Mouse (Mus musculus): Measurements from ENCODE around the gene Abl1. TPM values are rescaled to one million over a fixed set of nuclear protein-coding genes. Genes with fewer than 3 reads are reported as not detected.

Abl1 gene
- polyA plus RNA-seq, 1 experiment from 2014 or later, result 70.5 TPM

- Histone ChIP-seq H3K4me3 (peak overlapping the region; percentile 92), H3K9me3 (replicated peaks) (no peaks in the 10 kb centered on the region), H3K27me3 (ENCODE audit: low read depth, poor library complexity, severe bottlenecking) (no peaks in the 10 kb centered on the region), H3K27ac (peak overlapping the region; percentile 100), H3K36me3 (peaks cover 21% of the 10 kb centered on the region), H3K4me1 (peaks cover 52% of the 10 kb centered on the region)
- DNase-seq (ENCODE audit: low spot score), result peak; percentile 55
- 5% methylated on average over 7 of the region's 7 CpGs for WGBS
Observed at GRCm38 (mm10) chr2:31761115-31761531, 72.9 kb downstream of the Abl1 start.

DNA sequence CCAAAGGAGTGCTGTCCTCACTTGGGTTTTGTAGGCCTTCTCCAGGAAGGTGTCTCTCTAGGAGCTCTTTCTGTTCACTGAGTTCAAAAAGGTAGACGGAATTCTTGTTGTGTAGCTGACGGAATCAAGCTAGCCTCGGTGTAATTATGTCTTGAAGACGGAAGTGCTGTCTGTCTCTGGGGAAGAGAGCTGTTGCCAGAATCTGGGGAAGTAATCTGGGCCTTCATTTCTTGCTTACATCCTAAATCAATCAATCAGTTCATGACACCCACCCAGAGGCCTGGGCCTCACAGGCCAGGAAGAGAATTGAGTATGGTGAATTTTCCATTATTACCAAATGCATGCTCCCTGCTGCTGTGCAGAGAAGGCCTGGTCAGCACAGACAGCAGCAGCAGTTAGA is 73.4 kb downstream of the Abl1 start:
- no peaks in the 10 kb centered on the region for H3K27me3 ChIP-seq (ENCODE audit: low read depth, poor library complexity, severe bottlenecking)
- DNase-seq (ENCODE audit: low spot score), result no peak
- H3K4me3 ChIP-seq, result peak overlapping the region; percentile 92
- no peaks in the 10 kb centered on the region for H3K9me3 ChIP-seq (replicated peaks)
- peaks cover 24% of the 10 kb centered on the region for H3K36me3 ChIP-seq
- peaks cover 54% of the 10 kb centered on the region for H3K4me1 ChIP-seq
- WGBS, result 3% methylated on average over 4 of the region's 4 CpGs
- peak overlapping the region; percentile 100 for H3K27ac ChIP-seq

DNA sequence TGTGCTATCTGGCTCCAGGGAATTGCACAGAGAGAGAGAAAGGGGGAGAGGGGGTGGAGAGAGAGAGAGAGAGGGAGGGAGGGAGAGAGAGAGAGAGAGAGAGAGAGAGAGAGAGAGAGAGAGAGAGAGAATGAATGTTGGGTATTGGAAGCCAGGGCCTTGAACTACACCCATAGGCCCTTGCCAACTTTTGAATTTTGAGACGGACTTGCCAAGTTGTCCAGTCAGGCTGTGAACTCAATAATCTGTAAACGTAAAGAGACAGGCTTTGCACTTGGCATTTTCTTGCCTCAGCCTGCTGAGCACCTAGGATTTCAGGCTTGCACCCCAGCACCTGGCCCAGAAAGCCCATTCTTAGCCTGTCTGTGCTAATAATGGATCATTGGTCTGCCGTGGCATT is 74.0 kb downstream of the Abl1 start:
- Histone ChIP-seq H3K4me1 (peaks cover 53% of the 10 kb centered on the region), H3K36me3 (peaks cover 26% of the 10 kb centered on the region), H3K9me3 (replicated peaks) (no peaks in the 10 kb centered on the region), H3K27me3 (ENCODE audit: low read depth, poor library complexity, severe bottlenecking) (no peaks in the 10 kb centered on the region), H3K27ac (peak overlapping the region; percentile 100; the same call in 1 of the 2 replicates), H3K4me3 (peak overlapping the region; percentile 92)
- DNase-seq (ENCODE audit: low spot score), result no peak
- 59% methylated on average over 3 of the region's 3 CpGs for WGBS

GRCm38 (mm10) chr2:31762853-31763252 is 74.7 kb downstream of the Abl1 start:
- H3K27ac ChIP-seq, result no peak overlapping the region
- H3K9me3 ChIP-seq (replicated peaks), result no peaks in the 10 kb centered on the region
- peak overlapping the region; percentile 92 for H3K4me3 ChIP-seq
- DNase-seq (ENCODE audit: low spot score), result no peak
- WGBS, result 30% methylated on average over 2 of the region's 2 CpGs
- H3K27me3 ChIP-seq (ENCODE audit: low read depth, poor library complexity, severe bottlenecking), result no peaks in the 10 kb centered on the region
- peaks cover 53% of the 10 kb centered on the region for H3K4me1 ChIP-seq
- peaks cover 28% of the 10 kb centered on the region for H3K36me3 ChIP-seq

DNA sequence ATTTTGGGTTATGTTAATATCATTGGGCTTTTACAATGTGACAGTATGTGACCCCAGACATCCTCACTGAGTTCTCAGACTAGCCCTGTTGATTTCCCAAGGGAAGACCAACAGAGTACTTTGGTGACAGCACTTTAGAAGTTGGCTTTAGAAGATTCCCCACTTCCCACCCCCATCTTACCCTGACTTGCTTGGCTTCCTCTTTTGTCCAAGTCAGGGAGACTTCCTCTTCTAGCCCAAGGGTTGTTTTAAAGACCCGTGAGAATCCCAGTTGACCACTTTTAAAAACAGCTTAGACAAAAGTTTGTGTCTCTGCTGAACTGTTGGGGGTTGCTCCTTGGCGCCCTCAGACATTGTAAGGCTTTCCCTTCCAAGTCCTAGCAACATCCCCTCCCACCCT is 75.1 kb downstream of the Abl1 start:
- Histone ChIP-seq H3K4me1 (peaks cover 55% of the 10 kb centered on the region), H3K9me3 (replicated peaks) (no peaks in the 10 kb centered on the region), H3K27me3 (ENCODE audit: low read depth, poor library complexity, severe bottlenecking) (no peaks in the 10 kb centered on the region), H3K36me3 (peaks cover 28% of the 10 kb centered on the region), H3K27ac (no peak overlapping the region), H3K4me3 (peak overlapping the region; percentile 92; the same call in 1 of the 2 replicates)
- WGBS, result 43% methylated on average over 2 of the region's 2 CpGs
- no peak for DNase-seq (ENCODE audit: low spot score)

GRCm38 (mm10) chr2:31767104-31767503 is 78.9 kb downstream of the Abl1 start:
- Histone ChIP-seq H3K27ac (no peak overlapping the region), H3K27me3 (ENCODE audit: low read depth, poor library complexity, severe bottlenecking) (no peaks in the 10 kb centered on the region), H3K4me3 (no peak overlapping the region), H3K9me3 (replicated peaks) (no peaks in the 10 kb centered on the region), H3K36me3 (peaks cover 34% of the 10 kb centered on the region), H3K4me1 (peaks cover 77% of the 10 kb centered on the region)
- DNase-seq (ENCODE audit: low spot score), result no peak
- WGBS, result 94% methylated on average over 6 of the region's 6 CpGs

- H3K4me1 ChIP-seq, result peaks cover 70% of the 10 kb centered on the region
Observed at GRCm38 (mm10) chr2:31767815-31768214, 79.6 kb downstream of the Abl1 start.

GRCm38 (mm10) chr2:31769115-31769514 is 80.9 kb downstream of the Abl1 start:
- Histone ChIP-seq H3K4me3 (no peak overlapping the region), H3K27me3 (ENCODE audit: low read depth, poor library complexity, severe bottlenecking) (no peaks in the 10 kb centered on the region), H3K9me3 (replicated peaks) (no peaks in the 10 kb centered on the region), H3K36me3 (peaks cover 39% of the 10 kb centered on the region), H3K27ac (no peak overlapping the region; the same call in 1 of the 2 replicates), H3K4me1 (peaks cover 61% of the 10 kb centered on the region)
- WGBS, result 48% methylated on average over 4 of the region's 4 CpGs
- DNase-seq (ENCODE audit: low spot score), result no peak

More at GRCm38 (mm10) chr2:31767815-31768214, 79.6 kb downstream of the Abl1 start:
- Histone ChIP-seq H3K27ac (no peak overlapping the region), H3K27me3 (ENCODE audit: low read depth, poor library complexity, severe bottlenecking) (no peaks in the 10 kb centered on the region), H3K9me3 (replicated peaks) (no peaks in the 10 kb centered on the region), H3K36me3 (peaks cover 34% of the 10 kb centered on the region), H3K4me3 (no peak overlapping the region)
- DNase-seq (ENCODE audit: low spot score), result no peak
- WGBS, result 80% methylated on average over 4 of the region's 4 CpGs

DNA sequence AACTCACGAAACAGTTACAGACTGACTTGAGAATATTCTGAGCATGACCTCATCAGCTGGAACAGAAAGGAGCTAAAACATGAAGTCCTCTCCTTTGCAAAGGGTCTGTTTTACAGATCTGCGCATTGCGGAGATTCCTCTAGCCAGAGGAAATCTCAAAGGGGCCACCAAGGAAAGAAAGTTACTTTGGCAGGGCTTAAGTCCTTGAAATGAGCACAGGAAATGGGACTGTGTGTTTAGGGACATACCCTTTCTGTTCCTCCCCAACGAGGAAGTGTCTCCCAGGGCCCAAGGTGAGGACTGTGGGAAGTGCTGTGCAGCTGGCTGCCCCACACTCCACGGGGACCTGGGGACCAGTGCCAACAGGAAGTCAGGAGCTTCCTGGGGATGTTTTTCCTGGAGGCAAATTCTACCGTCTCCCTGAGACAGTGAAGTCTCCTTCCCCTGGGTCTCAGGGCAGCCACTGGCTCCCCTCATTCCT is 81.5 kb downstream of the Abl1 start:
- H3K9me3 ChIP-seq (replicated peaks), result no peaks in the 10 kb centered on the region
- H3K4me1 ChIP-seq, result peaks cover 60% of the 10 kb centered on the region
- peaks cover 41% of the 10 kb centered on the region for H3K36me3 ChIP-seq
- WGBS, result 42% methylated on average over 6 of the region's 6 CpGs
- no peak for DNase-seq (ENCODE audit: low spot score)
- no peaks in the 10 kb centered on the region for H3K27me3 ChIP-seq (ENCODE audit: low read depth, poor library complexity, severe bottlenecking)
- H3K27ac ChIP-seq, result no peak overlapping the region
- 0 out of 2 replicates have a peak overlapping the region, but pooled peaks have one; percentile 11 for H3K4me3 ChIP-seq

- Histone ChIP-seq H3K9me3 (replicated peaks) (no peaks in the 10 kb centered on the region), H3K4me3 (peak overlapping the region; percentile 11; the same call in 1 of the 2 replicates), H3K27me3 (ENCODE audit: low read depth, poor library complexity, severe bottlenecking) (no peaks in the 10 kb centered on the region), H3K4me1 (peaks cover 56% of the 10 kb centered on the region), H3K36me3 (peaks cover 43% of the 10 kb centered on the region), H3K27ac (0 out of 2 replicates have a peak overlapping the region, but pooled peaks have one; percentile 6)
- 8% methylated on average over 7 of the region's 7 CpGs for WGBS
- peak; percentile 67 for DNase-seq (ENCODE audit: low spot score)
Observed at GRCm38 (mm10) chr2:31770781-31771441, 82.7 kb downstream of the Abl1 start.

- Histone ChIP-seq H3K4me3 (no peak overlapping the region), H3K27me3 (ENCODE audit: low read depth, poor library complexity, severe bottlenecking) (no peaks in the 10 kb centered on the region), H3K36me3 (peaks cover 84% of the 10 kb centered on the region), H3K27ac (no peak overlapping the region), H3K4me1 (peaks cover 11% of the 10 kb centered on the region), H3K9me3 (replicated peaks) (no peaks in the 10 kb centered on the region)
- WGBS, result 93% methylated on average over 3 of the region's 3 CpGs
- no peak for DNase-seq (ENCODE audit: low spot score)
Observed at GRCm38 (mm10) chr2:31776479-31776878, 88.3 kb downstream of the Abl1 start.

- peaks cover 99% of the 10 kb centered on the region for H3K36me3 ChIP-seq
- H3K27me3 ChIP-seq (ENCODE audit: low read depth, poor library complexity, severe bottlenecking), result no peaks in the 10 kb centered on the region
- no peak overlapping the region for H3K27ac ChIP-seq
- peaks cover 8% of the 10 kb centered on the region; the same call in 1 of the 2 replicates for H3K4me1 ChIP-seq
- DNase-seq (ENCODE audit: low spot score), result no peak
- H3K9me3 ChIP-seq (replicated peaks), result no peaks in the 10 kb centered on the region
- WGBS, result 95% methylated on average over 2 of the region's 2 CpGs
- no peak overlapping the region for H3K4me3 ChIP-seq
Observed at GRCm38 (mm10) chr2:31779258-31779657, 91.1 kb downstream of the Abl1 start.

DNA sequence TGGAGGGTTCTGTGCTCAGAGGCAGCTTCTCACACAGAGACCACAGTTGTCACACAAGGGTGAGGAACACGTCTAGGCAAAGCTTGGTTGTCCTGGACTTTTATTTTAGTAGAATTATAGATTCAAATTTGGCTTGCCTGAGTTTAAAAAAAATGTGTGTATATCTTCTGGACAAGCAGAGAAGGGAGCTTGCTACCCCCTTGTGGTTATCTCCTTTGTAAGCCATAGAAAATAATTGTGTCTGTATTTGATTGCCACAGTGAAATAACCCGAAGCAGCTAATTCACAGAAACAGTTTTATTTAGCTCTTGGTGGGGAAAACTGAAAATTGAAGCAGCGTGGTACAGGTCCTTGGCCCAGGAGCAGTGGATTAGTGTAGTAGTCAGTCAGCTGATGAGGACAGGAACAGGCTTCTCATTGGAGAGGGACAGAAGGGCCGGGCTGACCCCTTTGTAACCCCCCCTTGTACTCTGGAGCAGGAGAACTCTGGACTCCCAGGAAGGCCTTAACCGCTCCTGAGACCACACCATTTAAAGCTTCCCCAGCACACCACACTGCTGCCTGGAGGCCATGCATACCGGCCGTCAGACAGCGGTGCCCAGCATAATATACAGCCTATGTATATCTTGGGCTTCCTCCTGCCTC is 94.9 kb downstream of the Abl1 start:
- H3K4me3 ChIP-seq, result no peak overlapping the region
- H3K27me3 ChIP-seq (ENCODE audit: low read depth, poor library complexity, severe bottlenecking), result no peaks in the 10 kb centered on the region
- H3K9me3 ChIP-seq (replicated peaks), result no peaks in the 10 kb centered on the region
- peaks cover 99% of the 10 kb centered on the region for H3K36me3 ChIP-seq
- H3K27ac ChIP-seq, result no peak overlapping the region
- H3K4me1 ChIP-seq, result peaks cover 5% of the 10 kb centered on the region; the same call in 1 of the 2 replicates
- DNase-seq (ENCODE audit: low spot score), result no peak
- 75% methylated on average over 8 of the region's 8 CpGs for WGBS
